Mouse (Mus musculus) hindbrain, postnatal 0 days (tissue): ENCODE measurements around the gene Ppard. TPM values are rescaled to one million over a fixed set of nuclear protein-coding genes. Genes with fewer than 3 reads are reported as not detected.
"Not testable (repeated sequence)": the region's sequence is repeated elsewhere in the genome, so short reads cannot be mapped to it uniquely, and the experiment has no call there.

Experiments used
- ATAC-seq: fragments of 200-750 bp; cut with Nextera tagmentation; 2 replicates; pipeline ENCODE4 v1.8.0; 2017; ENCODE audit warnings: mild to moderate bottlenecking, moderate TSS enrichment, moderate library complexity
- DNase-seq: peaks from one replicate; pipeline ENCODE4 v3.0.0-alpha.2; 2015; ENCODE audit warnings: low spot score
- H3K27ac ChIP-seq: fragments of 300-500 bp; sonication (generic); 2 replicates; pipeline ENCODE4 v1.5.1; 2014; ENCODE audit warnings: mild to moderate bottlenecking
- H3K27me3 ChIP-seq: fragments of 300-500 bp; sonication (generic); 2 replicates; pipeline ENCODE4 v1.6.1; 2014; ENCODE audit warnings: low read length, mixed read lengths; ENCODE audit not compliant: insufficient read depth
- H3K36me3 ChIP-seq: fragments of 300-500 bp; sonication (generic); 2 replicates; pipeline ENCODE4 v1.6.1; 2014; ENCODE audit warnings: low read length, mixed read lengths; ENCODE audit not compliant: insufficient read depth
- H3K4me1 ChIP-seq: fragments of 300-500 bp; sonication (generic); 2 replicates; pipeline ENCODE4 v1.6.1; 2014; ENCODE audit warnings: antibody characterized with exemption, low read length, mixed read lengths; ENCODE audit not compliant: insufficient read depth
- H3K4me2 ChIP-seq: fragments of 300-500 bp; sonication (generic); 2 replicates; pipeline ENCODE4 v1.6.1; 2014; ENCODE audit warnings: low read depth, mild to moderate bottlenecking, low read length, moderate library complexity, mixed read lengths
- H3K4me3 ChIP-seq: fragments of 300-500 bp; sonication (generic); 2 replicates; pipeline ENCODE4 v1.5.1; 2014; ENCODE audit warnings: low read length
- H3K9ac ChIP-seq: fragments of 300-500 bp; sonication (generic); replicated peaks from 2 replicates; pipeline ENCODE4 v1.6.1; 2014; ENCODE audit warnings: mild to moderate bottlenecking, low read length, moderate library complexity, mixed read lengths
- H3K9me3 ChIP-seq: fragments of 300-500 bp; sonication (generic); 2 replicates; pipeline ENCODE4 v1.6.1; 2016; ENCODE audit warnings: low read length, mixed read lengths
- CTCF ChIP-seq: IDR thresholded peaks from 2 replicates; pipeline ENCODE4 v1.5.1; 2016; ENCODE audit warnings: antibody characterized with exemption, control low read depth, low read depth
- WGBS: fragments of 180-500 bp; shearing (Covaris S2); extraction: QIAGEN DNeasy Blood & Tissue Kit; methylation state at CpG from one replicate; pipeline ENCODE4 v1.1.7; 2014; 5-methylcytosine and 5-hydroxymethylcytosine counted together
- polyA plus RNA-seq: library from polyadenylated mRNA; unstranded; fragments of >200 nt; fragmentation: Nextera tagmentation; extraction: Ambion mirVana; gene quantifications from 2 replicates; pipeline ENCODE4 v1.2.1, GENCODE M21; 2015
- total RNA-seq: library from RNA; depleted of rRNA; stranded (reverse); fragments of >200 nt; gene quantifications from 2 replicates; pipeline ENCODE4 v1.2.3, GENCODE M21; 2014

Ppard gene
- total and polyA plus RNA-seq, 2 experiments from 2014 or later = 1.7 to 16.4 TPM

DNA sequence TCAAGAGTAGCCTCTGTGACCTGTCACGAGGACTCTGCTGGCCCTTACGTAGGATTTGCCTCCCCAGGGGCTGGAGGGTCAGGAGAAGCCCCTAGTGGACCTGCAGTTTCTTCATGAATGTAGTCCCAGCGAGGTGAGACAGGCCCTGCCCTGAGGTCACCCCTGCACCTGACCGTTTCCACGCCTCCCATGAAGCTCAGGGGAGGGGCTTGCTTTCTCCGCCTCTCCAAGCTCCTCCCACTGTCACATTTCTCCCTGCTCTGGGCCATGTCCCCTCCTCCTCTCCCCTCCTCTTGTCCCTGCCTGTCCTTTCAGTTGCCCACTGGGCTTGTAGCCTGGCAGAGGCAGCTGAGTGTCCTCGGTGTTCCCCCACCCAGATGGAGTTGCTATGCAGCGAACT is 84.6 kb downstream of the Ppard start:
- no peak overlapping the region for H3K4me3 ChIP-seq
- DNase-seq (no peak), ATAC-seq (no peak)
- no peak overlapping the region for H3K27ac ChIP-seq
- 0 out of 2 replicates have a peak, but pooled peaks cover 5% of the 10 kb centered on the region for H3K4me1 ChIP-seq
- no peak overlapping the region for H3K4me2 ChIP-seq
- TF ChIP-seq CTCF = no peak
- no peaks in the 10 kb centered on the region for H3K9me3 ChIP-seq
- 53% methylated on average over 8 of the region's 8 CpGs for WGBS
- H3K9ac ChIP-seq = no peak overlapping the region
- peaks cover 4% of the 10 kb centered on the region; the same call in 1 of the 2 replicates for H3K36me3 ChIP-seq
- H3K27me3 ChIP-seq = no peaks in the 10 kb centered on the region

DNA sequence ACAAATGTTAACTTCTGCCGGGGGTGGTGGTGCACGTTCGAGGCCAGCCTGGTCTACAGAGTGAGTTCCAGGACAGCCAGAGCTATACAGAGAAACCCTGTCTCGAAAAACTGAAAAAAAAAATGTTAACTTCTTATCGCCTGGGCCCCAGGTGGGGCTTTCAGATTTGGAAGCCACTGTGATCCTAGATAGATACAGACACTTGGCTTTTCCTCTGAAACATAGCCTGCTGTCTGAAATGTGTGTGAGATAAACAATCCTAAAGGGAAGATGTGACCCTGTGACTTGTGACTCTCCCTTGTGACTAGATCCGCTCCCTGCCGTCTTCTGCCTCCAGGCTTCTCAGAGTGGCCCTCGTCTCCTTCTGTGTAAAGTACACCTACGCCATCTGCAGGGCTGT is 85.2 kb downstream of the Ppard start:
- no peaks in the 10 kb centered on the region for H3K9me3 ChIP-seq
- no peak overlapping the region for H3K27ac ChIP-seq
- 83% methylated on average over 9 of the region's 9 CpGs for WGBS
- peaks cover 4% of the 10 kb centered on the region; the same call in 1 of the 2 replicates for H3K36me3 ChIP-seq
- no peak overlapping the region for H3K4me3 ChIP-seq
- H3K9ac ChIP-seq = no peak overlapping the region
- ATAC-seq (no peak), DNase-seq (no peak)
- H3K4me2 ChIP-seq = no peak overlapping the region
- H3K4me1 ChIP-seq = 0 out of 2 replicates have a peak, but pooled peaks cover 5% of the 10 kb centered on the region
- TF ChIP-seq CTCF = no peak
- H3K27me3 ChIP-seq = no peaks in the 10 kb centered on the region

DNA sequence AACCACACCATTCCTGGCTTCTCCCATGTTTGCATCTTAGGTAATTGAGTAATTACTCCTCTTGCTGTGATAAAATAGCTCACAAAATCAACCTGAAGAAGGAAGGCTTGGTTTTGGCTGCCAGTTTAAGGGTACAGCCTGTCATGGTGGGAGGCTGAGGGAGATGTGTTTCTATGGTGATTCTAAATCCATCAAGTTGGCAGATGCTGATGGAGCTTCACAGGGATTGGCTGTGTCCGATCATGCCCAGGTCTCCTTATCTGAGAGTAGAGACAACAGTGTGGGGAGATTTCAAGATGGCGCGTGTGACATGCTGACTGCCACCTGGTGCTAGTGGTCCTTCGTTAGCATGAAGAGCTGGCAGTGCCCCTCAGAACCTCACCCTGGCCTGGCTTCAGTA is 89.2 kb downstream of the Ppard start:
- Histone ChIP-seq H3K9me3 (no peaks in the 10 kb centered on the region), H3K27me3 (no peaks in the 10 kb centered on the region), H3K27ac (no peak overlapping the region), H3K4me1 (no peaks in the 10 kb centered on the region), H3K4me3 (no peak overlapping the region), H3K4me2 (no peak overlapping the region), H3K36me3 (peaks cover under 1% of the 10 kb centered on the region; the same call in 1 of the 2 replicates), H3K9ac (no peak overlapping the region)
- no peak for TF ChIP-seq CTCF
- DNase-seq (no peak), ATAC-seq (no peak)
- WGBS = 90% methylated on average over 4 of the region's 4 CpGs

DNA sequence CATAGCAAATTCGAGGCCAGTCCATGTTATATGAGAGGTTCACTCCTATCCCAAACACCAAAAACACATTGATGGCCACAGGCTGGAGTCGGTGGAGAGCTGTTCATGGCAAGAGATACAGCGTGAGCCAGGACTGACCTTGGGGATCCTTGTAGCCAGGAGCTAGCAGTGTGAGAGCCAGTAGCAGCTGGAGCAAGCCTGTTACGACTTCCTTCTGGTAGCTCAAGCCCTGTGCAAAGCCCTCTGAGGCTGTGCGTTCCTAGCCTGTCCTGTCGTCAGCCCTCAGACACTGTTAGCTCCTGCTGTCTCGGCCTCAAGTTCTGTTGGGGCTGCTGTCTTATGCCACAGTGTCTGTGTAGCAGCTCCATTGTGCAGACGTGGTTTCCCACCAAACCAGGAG is 91.3 kb downstream of the Ppard start:
- no peak for DNase-seq
- 93% methylated on average over 8 of the region's 8 CpGs for WGBS
- ATAC-seq = no peak
- Histone ChIP-seq H3K27me3 (no peaks in the 10 kb centered on the region), H3K9ac (no peak overlapping the region), H3K36me3 (no peaks in the 10 kb centered on the region), H3K4me1 (peaks cover 8% of the 10 kb centered on the region), H3K4me2 (no peak overlapping the region), H3K27ac (no peak overlapping the region), H3K4me3 (no peak overlapping the region), H3K9me3 (no peaks in the 10 kb centered on the region)
- TF ChIP-seq CTCF = no peak

DNA sequence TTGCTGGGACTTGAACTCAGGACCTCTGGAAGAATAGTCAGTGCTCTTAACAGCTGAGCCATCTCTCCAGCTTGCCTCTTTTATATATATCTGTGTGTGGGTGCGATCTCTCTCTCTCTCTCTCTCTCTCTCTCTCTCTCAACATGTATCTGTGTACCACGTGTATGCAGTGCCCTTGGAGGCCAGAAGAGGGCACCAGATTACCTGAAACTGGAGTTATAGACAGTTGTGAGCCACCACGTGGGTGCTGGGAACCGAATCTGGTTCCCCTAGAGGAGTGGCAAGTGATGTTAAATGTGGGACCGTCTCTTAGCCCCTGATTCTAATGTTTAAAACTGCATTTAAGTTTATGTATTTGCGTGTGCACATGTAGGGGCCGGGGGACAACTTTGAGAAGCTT is 91.9 kb downstream of the Ppard start:
- ATAC-seq, H3K27ac ChIP-seq, H3K36me3 ChIP-seq, H3K4me2 ChIP-seq, DNase-seq, H3K9ac ChIP-seq, H3K4me1 ChIP-seq, H3K4me3 ChIP-seq, H3K9me3 ChIP-seq, H3K27me3 ChIP-seq: not testable (repeated sequence)
- TF ChIP-seq CTCF = 0 out of 2 replicates have a peak, but pooled peaks have one; percentile 11
- WGBS = 96% methylated on average over 7 of the region's 7 CpGs

DNA sequence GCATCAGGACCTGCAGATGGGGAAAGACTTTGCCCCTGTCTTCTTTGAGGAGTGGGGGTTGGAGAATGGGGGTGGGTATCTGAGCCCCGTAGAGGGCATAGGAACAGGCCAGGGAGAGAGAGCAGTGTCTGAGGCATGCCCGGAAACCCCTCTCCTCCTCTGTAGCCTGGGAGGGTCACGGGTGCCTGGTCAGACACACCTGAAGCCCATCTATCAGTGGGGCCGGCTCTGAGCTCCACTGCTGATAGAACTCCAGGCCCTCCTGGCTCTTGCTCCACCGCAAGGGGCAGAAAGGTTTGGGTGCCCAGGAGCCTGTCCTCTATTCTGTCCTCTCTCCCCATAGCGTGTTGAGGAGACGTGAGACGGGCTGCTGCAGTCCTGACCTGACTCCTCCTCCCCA is 93.3 kb downstream of the Ppard start:
- no peak for DNase-seq
- H3K9ac ChIP-seq = no peak overlapping the region
- WGBS = 93% methylated on average over 8 of the region's 8 CpGs
- no peaks in the 10 kb centered on the region for H3K9me3 ChIP-seq
- TF ChIP-seq CTCF = no peak
- ATAC-seq = no peak
- no peak overlapping the region for H3K4me3 ChIP-seq
- peaks cover 6% of the 10 kb centered on the region for H3K36me3 ChIP-seq
- no peak overlapping the region for H3K4me2 ChIP-seq
- H3K27ac ChIP-seq = no peak overlapping the region
- peaks cover 17% of the 10 kb centered on the region for H3K4me1 ChIP-seq
- H3K27me3 ChIP-seq = no peaks in the 10 kb centered on the region

DNA sequence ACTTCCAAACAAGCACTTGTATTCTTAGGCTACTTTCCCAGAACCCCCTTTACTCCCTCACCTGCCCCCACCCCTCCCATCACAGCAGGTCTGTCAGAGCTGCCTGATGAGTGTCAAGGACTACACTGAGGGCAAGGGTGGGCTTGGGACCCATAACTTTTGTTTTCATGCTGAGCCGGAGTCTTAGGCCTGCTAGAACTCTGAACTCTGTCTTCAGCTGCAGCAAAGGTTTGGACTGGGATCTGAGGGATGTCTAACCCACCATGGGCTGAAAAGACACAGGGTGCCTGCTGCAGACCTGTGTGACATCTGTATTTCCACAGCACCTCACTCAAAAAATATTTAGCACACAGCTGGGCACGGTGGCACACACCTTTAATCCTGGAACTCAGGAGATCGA is 94.5 kb downstream of the Ppard start:
- H3K27ac ChIP-seq = peak overlapping the region; percentile 96; the same call in 1 of the 2 replicates
- 78% methylated on average over 3 of the region's 3 CpGs for WGBS
- H3K4me2 ChIP-seq = no peak overlapping the region
- no peak for TF ChIP-seq CTCF
- H3K9ac ChIP-seq = no peak overlapping the region
- no peak for ATAC-seq
- H3K9me3 ChIP-seq = no peaks in the 10 kb centered on the region
- no peak overlapping the region for H3K4me3 ChIP-seq
- DNase-seq = no peak
- peaks cover 15% of the 10 kb centered on the region for H3K36me3 ChIP-seq
- H3K4me1 ChIP-seq = peaks cover 17% of the 10 kb centered on the region
- no peaks in the 10 kb centered on the region for H3K27me3 ChIP-seq
